17 mouse cellular contexts compared by ENCODE assay signal in genomic region chr3:143880813-143881212, GRCm38 (mm10).
"Had no signal": no experiment of that assay in that cellular context is flagged by ENCODE, and none has a peak within 500 bp of the region (broad histone marks: within the 10 kb centered on the region; RNA-seq: fewer than 3 reads in every experiment).

No protein-coding gene starts in this region.

- H3K4me1 ChIP-seq: neural tube, embryonic 12.5 days; neural tube, embryonic 13.5 days; neural tube, embryonic 15.5 days; stomach, embryonic 15.5 days had no signal

- H3K27ac ChIP-seq: neural tube, embryonic 12.5 days; neural tube, embryonic 13.5 days; neural tube, embryonic 15.5 days; stomach, embryonic 15.5 days; stomach, postnatal 0 days had no signal

- H3K9ac ChIP-seq: neural tube, embryonic 12.5 days; neural tube, embryonic 13.5 days; neural tube, embryonic 15.5 days; stomach, embryonic 15.5 days had no signal

- H3K27me3 ChIP-seq: neural tube, embryonic 12.5 days; neural tube, embryonic 13.5 days; neural tube, embryonic 15.5 days; stomach, embryonic 15.5 days had no signal

- H3K4me2 ChIP-seq: neural tube, embryonic 12.5 days; neural tube, embryonic 13.5 days; neural tube, embryonic 15.5 days; stomach, embryonic 15.5 days had no signal

- H3K36me3 ChIP-seq: neural tube, embryonic 12.5 days; neural tube, embryonic 13.5 days; neural tube, embryonic 15.5 days; stomach, embryonic 15.5 days had no signal

- DNase-seq: retina, postnatal 1 day; right cerebral cortex, adult 18-20 months; right cerebral cortex, postnatal 14 days; right cerebral cortex, postnatal 25 days; right cerebral cortex, postnatal 4 days; spleen, adult 18-20 months; thymus, adult 18-20 months; thymus, adult 2 months; thymus, postnatal 14 days; thymus, postnatal 25 days; thymus, postnatal 36 days; thymus, postnatal 4 days had no signal

- H3K9me3 ChIP-seq: neural tube, embryonic 12.5 days; neural tube, embryonic 13.5 days; neural tube, embryonic 15.5 days; stomach, embryonic 15.5 days had no signal

- H3K4me3 ChIP-seq: neural tube, embryonic 12.5 days; neural tube, embryonic 13.5 days; neural tube, embryonic 15.5 days; stomach, embryonic 15.5 days had no signal
